Mouse (Mus musculus) limb, embryonic 15.5 days (tissue): ENCODE data around the gene Ephb4. TPM values are rescaled to one million over a fixed set of nuclear protein-coding genes. Genes with fewer than 3 reads are reported as not detected.

Experiments used
- ATAC-seq: fragments of 200-750 bp; cut with Nextera tagmentation; 2 replicates; pipeline ENCODE4 v1.8.0; 2017; ENCODE audit warnings: low read depth, moderate TSS enrichment; ENCODE audit not compliant: insufficient number of reproducible peaks, low FRiP score, low TSS enrichment
- H3K27ac ChIP-seq: fragments of 300-500 bp; sonication (generic); 2 replicates; pipeline ENCODE4 v1.5.1; 2015; ENCODE audit warnings: moderate library complexity, mild to moderate bottlenecking, inconsistent platforms
- H3K27me3 ChIP-seq: fragments of 300-500 bp; sonication (generic); 2 replicates; pipeline ENCODE4 v1.6.1; 2015; ENCODE audit warnings: inconsistent platforms
- H3K36me3 ChIP-seq: fragments of 300-500 bp; sonication (generic); 2 replicates; pipeline ENCODE4 v1.6.1; 2015; ENCODE audit warnings: inconsistent platforms
- H3K4me1 ChIP-seq: fragments of 300-500 bp; sonication (generic); 2 replicates; pipeline ENCODE4 v1.6.1; 2015; ENCODE audit warnings: inconsistent platforms
- H3K4me2 ChIP-seq: fragments of 300-500 bp; sonication (generic); 2 replicates; pipeline ENCODE4 v1.6.1; 2015; ENCODE audit warnings: mild to moderate bottlenecking, inconsistent platforms
- H3K4me3 ChIP-seq: fragments of 300-500 bp; sonication (generic); 2 replicates; pipeline ENCODE4 v1.5.1; 2015; ENCODE audit warnings: mild to moderate bottlenecking, inconsistent platforms
- H3K9ac ChIP-seq: fragments of 300-500 bp; sonication (generic); 2 replicates; pipeline ENCODE4 v1.6.1; 2015; ENCODE audit warnings: inconsistent platforms
- H3K9me3 ChIP-seq: fragments of 300-500 bp; sonication (generic); 2 replicates; pipeline ENCODE4 v1.6.1; 2016; ENCODE audit warnings: inconsistent platforms
- WGBS: fragments of 180-500 bp; shearing (Covaris S2); methylation state at CpG from one replicate; pipeline ENCODE4 v1.1.7; 2015; 5-methylcytosine and 5-hydroxymethylcytosine counted together
- polyA plus RNA-seq: library from polyadenylated mRNA; unstranded; fragments of >200 nt; fragmentation: Nextera tagmentation; extraction: Ambion mirVana; gene quantifications from 2 replicates; pipeline ENCODE4 v1.2.1, GENCODE M21; 2015

Gene Ephb4
- polyA plus RNA-seq, 1 experiment from 2014 or later: 68.6 TPM

DNA sequence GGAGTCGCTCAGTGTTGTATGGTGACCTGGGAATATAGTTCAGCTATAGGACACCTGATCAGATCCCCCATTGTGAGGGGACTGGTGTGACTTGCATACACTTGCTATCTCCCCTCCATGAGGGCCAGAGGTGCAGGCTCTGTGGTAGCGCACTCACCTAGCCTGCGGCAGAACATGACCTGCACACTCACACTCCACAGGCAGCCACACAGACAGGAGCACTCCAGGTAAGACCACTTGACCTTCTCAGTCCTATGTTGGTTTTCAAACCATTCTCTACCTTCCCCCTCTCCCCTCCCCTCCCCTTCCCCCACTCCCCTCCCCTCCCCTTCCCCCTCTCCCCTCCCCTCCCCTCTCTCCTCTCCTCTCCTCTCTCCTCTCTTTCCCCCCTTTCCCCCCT is 60.6 kb downstream of the Ephb4 start:
- H3K27me3 ChIP-seq: no peaks in the 10 kb centered on the region
- no peaks in the 10 kb centered on the region for H3K36me3 ChIP-seq
- H3K4me1 ChIP-seq: no peaks in the 10 kb centered on the region
- no peak overlapping the region for H3K4me2 ChIP-seq
- WGBS: 89% methylated on average over 3 of the region's 3 CpGs
- no peaks in the 10 kb centered on the region for H3K9me3 ChIP-seq
- no peak for ATAC-seq
- no peak overlapping the region for H3K9ac ChIP-seq
- H3K27ac ChIP-seq: no peak overlapping the region
- no peak overlapping the region for H3K4me3 ChIP-seq

DNA sequence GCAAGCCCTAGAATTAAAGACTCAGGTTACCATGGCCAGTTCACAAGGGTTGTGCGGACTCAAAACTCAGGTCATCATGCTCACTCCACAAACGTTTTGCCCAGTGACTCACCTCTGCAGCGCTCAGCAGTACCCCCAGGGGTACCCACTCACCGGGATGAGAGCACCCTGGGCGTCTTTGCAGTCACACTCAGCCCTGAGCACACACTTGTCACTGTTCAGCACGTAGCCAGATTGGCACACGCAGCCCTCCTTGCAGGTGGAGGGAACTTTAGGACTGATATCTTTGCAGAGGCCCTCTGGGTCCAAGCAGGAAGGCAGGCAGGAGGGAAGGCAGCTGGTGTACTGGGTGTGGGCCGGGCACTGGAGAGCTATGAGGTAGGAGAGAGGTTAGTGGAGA is 61.3 kb downstream of the Ephb4 start:
- WGBS: 68% methylated on average over 8 of the region's 8 CpGs
- no peaks in the 10 kb centered on the region for H3K27me3 ChIP-seq
- H3K4me1 ChIP-seq: no peaks in the 10 kb centered on the region
- H3K9me3 ChIP-seq: no peaks in the 10 kb centered on the region
- no peak overlapping the region for H3K9ac ChIP-seq
- no peak overlapping the region for H3K4me2 ChIP-seq
- H3K36me3 ChIP-seq: no peaks in the 10 kb centered on the region
- ATAC-seq: no peak
- H3K4me3 ChIP-seq: no peak overlapping the region
- no peak overlapping the region for H3K27ac ChIP-seq

DNA sequence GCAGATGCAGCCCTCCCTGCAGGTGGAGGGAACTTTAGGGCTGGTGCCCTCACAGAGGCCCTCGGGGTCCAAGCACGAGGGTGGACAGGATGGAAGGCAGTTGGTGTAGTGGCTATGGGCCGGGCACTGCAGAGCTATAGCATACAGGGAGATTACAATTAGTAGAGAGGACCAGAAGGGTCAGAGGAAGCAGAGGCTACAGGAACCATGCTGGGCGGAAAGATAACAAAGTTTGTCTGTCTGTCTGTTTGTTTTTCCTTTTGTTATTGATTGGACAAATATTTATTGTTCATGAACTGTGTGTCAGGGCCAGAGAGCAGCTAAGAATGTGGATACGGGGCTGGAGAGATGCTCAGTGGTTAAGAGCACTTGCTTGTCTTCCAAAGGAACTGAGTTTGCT is 64.3 kb downstream of the Ephb4 start:
- no peaks in the 10 kb centered on the region for H3K4me1 ChIP-seq
- no peaks in the 10 kb centered on the region for H3K36me3 ChIP-seq
- no peaks in the 10 kb centered on the region for H3K27me3 ChIP-seq
- H3K4me3 ChIP-seq: no peak overlapping the region
- ATAC-seq: no peak
- no peak overlapping the region for H3K9ac ChIP-seq
- no peaks in the 10 kb centered on the region for H3K9me3 ChIP-seq
- no peak overlapping the region for H3K4me2 ChIP-seq
- WGBS: 52% methylated on average over 5 of the region's 5 CpGs
- H3K27ac ChIP-seq: no peak overlapping the region

DNA sequence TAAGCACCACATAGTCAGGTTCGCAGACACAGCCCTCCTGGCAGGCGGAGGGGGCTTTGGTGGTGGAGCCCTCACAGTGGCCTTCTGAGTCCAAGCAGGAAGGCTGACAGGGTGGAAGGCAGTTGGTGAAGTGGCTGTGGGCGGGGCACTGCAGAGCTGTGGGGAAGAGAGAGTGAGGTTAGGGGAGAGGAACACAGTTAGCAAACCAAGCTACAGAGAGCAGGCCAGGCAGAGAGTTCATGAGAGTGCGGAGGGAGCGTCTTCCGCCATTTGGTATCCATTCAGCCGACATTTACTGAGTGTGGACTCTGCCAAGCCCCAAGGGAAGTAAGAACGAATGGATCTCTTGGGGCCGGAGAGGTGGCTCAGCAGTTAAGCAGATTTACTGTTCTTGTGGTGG is 69.2 kb downstream of the Ephb4 start:
- Histone ChIP-seq H3K4me1 (no peaks in the 10 kb centered on the region), H3K27ac (no peak overlapping the region), H3K9ac (no peak overlapping the region), H3K27me3 (no peaks in the 10 kb centered on the region), H3K9me3 (no peaks in the 10 kb centered on the region), H3K4me3 (no peak overlapping the region), H3K4me2 (no peak overlapping the region), H3K36me3 (no peaks in the 10 kb centered on the region)
- no peak for ATAC-seq
- 66% methylated on average over 9 of the region's 9 CpGs for WGBS

DNA sequence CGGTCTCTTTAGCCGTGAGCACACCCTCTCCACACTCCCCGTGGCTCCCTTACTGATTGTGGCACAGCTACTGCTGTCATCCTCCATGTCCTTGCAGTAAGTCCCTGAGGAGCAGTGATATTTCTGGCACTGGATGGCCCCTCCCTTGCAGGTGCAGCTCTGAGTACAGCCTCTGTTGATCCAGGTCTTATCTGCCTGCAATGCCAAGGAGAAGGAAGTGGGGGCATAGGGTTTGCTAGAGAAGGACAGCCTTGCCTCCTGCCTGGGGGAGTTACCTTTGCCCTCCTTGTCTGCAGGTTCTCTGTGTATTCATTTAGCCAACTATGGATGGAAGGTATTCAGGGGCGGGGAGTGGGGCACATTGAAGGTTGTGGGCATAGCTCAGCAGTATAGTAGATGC is 69.9 kb downstream of the Ephb4 start:
- 68% methylated on average over 4 of the region's 4 CpGs for WGBS
- Histone ChIP-seq H3K36me3 (no peaks in the 10 kb centered on the region), H3K4me1 (no peaks in the 10 kb centered on the region), H3K4me3 (no peak overlapping the region), H3K9me3 (no peaks in the 10 kb centered on the region), H3K27me3 (no peaks in the 10 kb centered on the region), H3K27ac (no peak overlapping the region), H3K4me2 (no peak overlapping the region), H3K9ac (no peak overlapping the region)
- ATAC-seq: no peak

DNA sequence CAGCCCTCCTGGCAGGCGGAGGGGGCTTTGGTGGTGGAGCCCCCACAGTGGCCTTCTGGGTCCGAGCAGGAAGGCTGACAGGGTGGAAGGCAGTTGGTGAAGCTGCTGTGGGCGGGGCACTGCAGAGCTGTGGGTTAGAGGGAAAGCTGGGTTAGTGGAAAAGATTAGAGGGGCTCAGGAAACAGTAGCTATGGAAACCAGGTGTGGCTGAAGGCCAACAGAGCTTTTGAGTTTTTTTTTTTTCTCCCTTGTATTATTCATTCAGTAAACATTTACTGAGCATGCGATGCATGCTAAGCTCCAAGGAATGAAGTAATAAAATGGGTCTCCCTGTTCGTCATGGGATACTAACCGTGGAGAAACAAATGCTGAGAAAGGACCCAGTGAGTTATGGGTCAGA is 75.7 kb downstream of the Ephb4 start:
- no peak overlapping the region for H3K27ac ChIP-seq
- H3K9ac ChIP-seq: no peak overlapping the region
- H3K36me3 ChIP-seq: no peaks in the 10 kb centered on the region
- H3K4me1 ChIP-seq: peaks cover 5% of the 10 kb centered on the region
- no peak overlapping the region for H3K4me2 ChIP-seq
- no peak overlapping the region for H3K4me3 ChIP-seq
- H3K9me3 ChIP-seq: no peaks in the 10 kb centered on the region
- no peaks in the 10 kb centered on the region for H3K27me3 ChIP-seq
- 46% methylated on average over 6 of the region's 6 CpGs for WGBS
- ATAC-seq: no peak

Other genes starting within 250 kb of the Ephb4 start
- 7.6 and 8.8 TPM in 2 replicates for gene Trim56, start 233.9 kb upstream of the Ephb4 start, polyA plus RNA-seq
- gene Muc3, start 200.8 kb upstream of the Ephb4 start, polyA plus RNA-seq: not detected in 2 replicates
- 0.08 and 0.12 TPM in 2 replicates for gene Muc3a, start 137.7 kb upstream of the Ephb4 start, polyA plus RNA-seq
- gene Ache, start 62.6 kb upstream of the Ephb4 start, polyA plus RNA-seq: 11.3 and 25.3 TPM in 2 replicates
- 6.7 and 11.3 TPM in 2 replicates for gene Ufsp1, start 55.5 kb upstream of the Ephb4 start, polyA plus RNA-seq
- 113 and 117 TPM in 2 replicates for gene Srrt, start 42.4 kb upstream of the Ephb4 start, polyA plus RNA-seq
- 109 and 110 TPM in 2 replicates for gene Trip6, start 35.7 kb upstream of the Ephb4 start, polyA plus RNA-seq
- gene Slc12a9, start 16.5 kb upstream of the Ephb4 start, polyA plus RNA-seq: 13.9 and 14.4 TPM in 2 replicates
- gene Zan, start 127.0 kb downstream of the Ephb4 start, polyA plus RNA-seq: 0.10 and 0.13 TPM in 2 replicates
- gene Pop7, start 152.4 kb downstream of the Ephb4 start, polyA plus RNA-seq: 46.5 and 46.7 TPM in 2 replicates
- 10.3 and 12.0 TPM in 2 replicates for gene Gigyf1, start 168.4 kb downstream of the Ephb4 start, polyA plus RNA-seq
- gene Epo, start 183.1 kb downstream of the Ephb4 start, polyA plus RNA-seq: 0.26 TPM in 1 of 2 replicates, not detected in the other
- gene Gnb2, start 183.4 kb downstream of the Ephb4 start, polyA plus RNA-seq: 350 and 394 TPM in 2 replicates
- 0.35 and 0.36 TPM in 2 replicates for gene Actl6b, start 203.4 kb downstream of the Ephb4 start, polyA plus RNA-seq
- 1.4 and 1.6 TPM in 2 replicates for gene Tfr2, start 219.7 kb downstream of the Ephb4 start, polyA plus RNA-seq